Mouse (Mus musculus): ENCODE results near the gene Nrap. TPM values are rescaled to one million over a fixed set of nuclear protein-coding genes. Genes with fewer than 3 reads are reported as not detected.

Gene Nrap
- polyA plus RNA-seq, 1 experiment = 25.5 TPM

GRCm38 (mm10) chr19:56433581-56433980, 43.7 kb upstream of the Nrap start:
- Histone ChIP-seq H3K79me2 (ENCODE audit: control insufficient read depth, insufficient read depth) (no peaks in the 10 kb centered on the region), H3K4me3 (no peak overlapping the region), H3K36me3 (ENCODE audit: control insufficient read depth, insufficient read depth) (no peaks in the 10 kb centered on the region), H3K27me3 (ENCODE audit: control insufficient read depth, insufficient read depth, insufficient read length) (no peaks in the 10 kb centered on the region), H3ac (ENCODE audit: control insufficient read depth, insufficient read length) (no peak overlapping the region), H3K4me2 (ENCODE audit: low read depth) (no peak overlapping the region)
- no peak for TF ChIP-seq MAX (IDR thresholded peaks at IDR 0.05; ENCODE audit: low read depth)

DNA sequence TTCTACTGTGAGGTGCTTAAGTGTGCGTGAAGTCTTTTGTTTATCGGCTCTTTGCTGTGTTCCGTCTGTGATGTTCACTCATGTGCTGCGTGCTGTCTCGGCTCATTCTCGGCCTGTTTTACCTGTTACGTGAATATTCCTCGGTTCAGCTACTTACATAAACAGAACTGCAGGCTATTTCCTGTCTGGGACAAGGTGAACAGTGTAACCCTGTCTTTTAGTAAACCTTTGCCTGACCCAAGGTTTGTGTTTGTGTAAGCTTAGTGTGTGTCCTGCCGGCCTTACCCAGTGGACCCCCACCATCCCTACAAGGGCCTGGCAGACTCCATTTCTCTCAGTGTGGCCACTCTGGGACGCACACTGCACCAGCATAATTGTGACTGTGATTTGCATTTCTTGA, 42.9 kb upstream of the Nrap start:
- no peaks in the 10 kb centered on the region for H3K27me3 ChIP-seq (ENCODE audit: control insufficient read depth, insufficient read depth, insufficient read length)
- H3K4me3 ChIP-seq = no peak overlapping the region
- H3ac ChIP-seq (ENCODE audit: control insufficient read depth, insufficient read length) = no peak overlapping the region
- H3K4me2 ChIP-seq (ENCODE audit: low read depth) = no peak overlapping the region
- H3K79me2 ChIP-seq (ENCODE audit: control insufficient read depth, insufficient read depth) = no peaks in the 10 kb centered on the region
- TF ChIP-seq TCF12 (IDR thresholded peaks at IDR 0.05; ENCODE audit: insufficient read depth, poor library complexity, severe bottlenecking) = no peak
- TF ChIP-seq MAX (IDR thresholded peaks at IDR 0.05; ENCODE audit: low read depth) = no peak
- TF ChIP-seq CEBPB (IDR thresholded peaks at IDR 0.05; ENCODE audit: insufficient read depth, poor library complexity, severe bottlenecking) = no peak
- no peak for TF ChIP-seq SRF (IDR thresholded peaks at IDR 0.05; ENCODE audit: control insufficient read depth, insufficient read length, low read depth)
- no peak for TF ChIP-seq E2F4 (IDR thresholded peaks at IDR 0.05; ENCODE audit: insufficient read depth)
- TF ChIP-seq USF1 (IDR thresholded peaks at IDR 0.05; ENCODE audit: low read depth) = no peak
- TF ChIP-seq TCF3 (IDR thresholded peaks at IDR 0.05; ENCODE audit: insufficient read length, low read depth) = no peak
- no peak for TF ChIP-seq MYOD1 (IDR thresholded peaks at IDR 0.05; ENCODE audit: control insufficient read depth in 1 of 3, insufficient read length in 2 of 3, low read depth in 2 of 3)
- TF ChIP-seq MYOG (IDR thresholded peaks at IDR 0.05; ENCODE audit: control insufficient read depth in 1 of 3, insufficient read depth in 1 of 3, insufficient read length in 2 of 3, low read depth in 2 of 3) = no peak
- no peak for TF ChIP-seq POLR2A (IDR thresholded peaks at IDR 0.05; ENCODE audit: insufficient read length, low read depth)
- no peak for TF ChIP-seq REST (IDR thresholded peaks at IDR 0.05; ENCODE audit: insufficient read depth, insufficient read length)
- TF ChIP-seq POLR2AphosphoS2 (IDR thresholded peaks at IDR 0.05; ENCODE audit: insufficient read length, low read depth) = no peak
- no peaks in the 10 kb centered on the region for H3K36me3 ChIP-seq (ENCODE audit: control insufficient read depth, insufficient read depth)

- Histone ChIP-seq H3K36me3 (ENCODE audit: control insufficient read depth, insufficient read depth) (no peaks in the 10 kb centered on the region), H3K79me2 (ENCODE audit: control insufficient read depth, insufficient read depth) (no peaks in the 10 kb centered on the region), H3K4me2 (ENCODE audit: low read depth) (no peak overlapping the region), H3ac (ENCODE audit: control insufficient read depth, insufficient read length) (no peak overlapping the region), H3K27me3 (ENCODE audit: control insufficient read depth, insufficient read depth, insufficient read length) (no peaks in the 10 kb centered on the region), H3K4me3 (no peak overlapping the region)
- no peak for TF ChIP-seq MAX (IDR thresholded peaks at IDR 0.05; ENCODE audit: low read depth)
- TF ChIP-seq REST (IDR thresholded peaks at IDR 0.05; ENCODE audit: insufficient read depth, insufficient read length) = no peak
- no peak for TF ChIP-seq TCF3 (IDR thresholded peaks at IDR 0.05; ENCODE audit: insufficient read length, low read depth)
- TF ChIP-seq TCF12 (IDR thresholded peaks at IDR 0.05; ENCODE audit: insufficient read depth, poor library complexity, severe bottlenecking) = no peak
- TF ChIP-seq E2F4 (IDR thresholded peaks at IDR 0.05; ENCODE audit: insufficient read depth) = no peak
- TF ChIP-seq CEBPB (IDR thresholded peaks at IDR 0.05; ENCODE audit: insufficient read depth, poor library complexity, severe bottlenecking) = no peak
- TF ChIP-seq MYOD1 (IDR thresholded peaks at IDR 0.05; ENCODE audit: control insufficient read depth in 1 of 3, insufficient read length in 2 of 3, low read depth in 2 of 3) = no peak
Observed at GRCm38 (mm10) chr19:56430369-56430768, 40.5 kb upstream of the Nrap start.

- no peak for TF ChIP-seq CEBPB (IDR thresholded peaks at IDR 0.05; ENCODE audit: insufficient read depth, poor library complexity, severe bottlenecking)
- TF ChIP-seq POLR2AphosphoS2 (IDR thresholded peaks at IDR 0.05; ENCODE audit: insufficient read length, low read depth) = no peak
- TF ChIP-seq E2F4 (IDR thresholded peaks at IDR 0.05; ENCODE audit: insufficient read depth) = no peak
- TF ChIP-seq REST (IDR thresholded peaks at IDR 0.05; ENCODE audit: insufficient read depth, insufficient read length) = no peak
- TF ChIP-seq TCF3 (IDR thresholded peaks at IDR 0.05; ENCODE audit: insufficient read length, low read depth) = no peak
- no peak for TF ChIP-seq TCF12 (IDR thresholded peaks at IDR 0.05; ENCODE audit: insufficient read depth, poor library complexity, severe bottlenecking)
- no peak for TF ChIP-seq POLR2A (IDR thresholded peaks at IDR 0.05; ENCODE audit: insufficient read length, low read depth)
- TF ChIP-seq MYOG (IDR thresholded peaks at IDR 0.05; ENCODE audit: control insufficient read depth in 1 of 3, insufficient read depth in 1 of 3, insufficient read length in 2 of 3, low read depth in 2 of 3) = no peak
- TF ChIP-seq USF1 (IDR thresholded peaks at IDR 0.05; ENCODE audit: low read depth) = no peak
- TF ChIP-seq MAX (IDR thresholded peaks at IDR 0.05; ENCODE audit: low read depth) = no peak
- TF ChIP-seq SRF (IDR thresholded peaks at IDR 0.05; ENCODE audit: control insufficient read depth, insufficient read length, low read depth) = no peak
- no peak for TF ChIP-seq MYOD1 (IDR thresholded peaks at IDR 0.05; ENCODE audit: control insufficient read depth in 1 of 3, insufficient read length in 2 of 3, low read depth in 2 of 3)
- no peak overlapping the region for H3ac ChIP-seq (ENCODE audit: control insufficient read depth, insufficient read length)
- no peaks in the 10 kb centered on the region for H3K79me2 ChIP-seq (ENCODE audit: control insufficient read depth, insufficient read depth)
- H3K4me2 ChIP-seq (ENCODE audit: low read depth) = no peak overlapping the region
- no peaks in the 10 kb centered on the region for H3K36me3 ChIP-seq (ENCODE audit: control insufficient read depth, insufficient read depth)
- H3K4me3 ChIP-seq = no peak overlapping the region
- no peaks in the 10 kb centered on the region for H3K27me3 ChIP-seq (ENCODE audit: control insufficient read depth, insufficient read depth, insufficient read length)
Observed at GRCm38 (mm10) chr19:56425492-56425891, 35.7 kb upstream of the Nrap start.

DNA sequence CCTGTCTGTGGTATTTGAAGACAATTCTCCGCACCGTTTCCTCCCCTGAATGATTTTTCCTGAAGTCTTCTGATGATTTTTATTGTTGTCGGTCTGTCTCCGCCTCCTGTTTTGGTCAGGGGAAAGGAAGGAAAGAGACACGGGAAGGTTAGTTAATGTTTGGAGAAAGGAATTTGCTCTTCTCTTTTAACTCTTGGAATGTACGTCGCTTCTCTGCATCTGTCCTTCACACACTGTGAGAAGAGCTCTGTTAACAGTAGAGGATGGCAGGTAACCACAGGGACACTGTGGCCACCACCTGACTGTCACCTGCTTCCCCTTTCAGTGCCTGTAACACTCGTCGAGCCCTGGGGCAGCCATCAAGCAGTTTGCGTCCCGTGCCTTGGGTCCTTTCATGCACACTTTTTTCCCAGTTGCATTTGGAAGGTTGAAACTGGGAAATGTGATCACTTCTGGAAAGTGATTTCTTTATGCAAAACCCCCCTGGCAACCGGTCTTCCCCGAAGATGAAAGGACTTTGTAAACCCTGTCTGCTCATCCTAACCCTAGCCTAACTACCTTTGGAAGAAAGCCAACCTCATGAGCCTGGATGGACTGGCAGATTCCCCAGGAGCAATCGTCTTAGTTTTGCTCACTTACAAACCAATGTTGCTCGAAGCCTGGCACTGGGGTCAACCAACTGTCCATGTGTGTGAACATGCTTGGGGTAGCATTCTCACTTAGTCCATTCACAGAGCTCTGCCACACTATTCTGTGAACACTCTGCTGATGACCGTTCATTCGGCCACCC, 35.0 kb upstream of the Nrap start:
- no peaks in the 10 kb centered on the region for H3K36me3 ChIP-seq (ENCODE audit: control insufficient read depth, insufficient read depth)
- H3K27me3 ChIP-seq (ENCODE audit: control insufficient read depth, insufficient read depth, insufficient read length) = no peaks in the 10 kb centered on the region
- no peak overlapping the region for H3K4me3 ChIP-seq
- TF ChIP-seq POLR2AphosphoS2 (IDR thresholded peaks at IDR 0.05; ENCODE audit: insufficient read length, low read depth) = no peak
- TF ChIP-seq REST (IDR thresholded peaks at IDR 0.05; ENCODE audit: insufficient read depth, insufficient read length) = no peak
- TF ChIP-seq USF1 (IDR thresholded peaks at IDR 0.05; ENCODE audit: low read depth) = no peak
- no peak for TF ChIP-seq TCF3 (IDR thresholded peaks at IDR 0.05; ENCODE audit: insufficient read length, low read depth)
- TF ChIP-seq SRF (IDR thresholded peaks at IDR 0.05; ENCODE audit: control insufficient read depth, insufficient read length, low read depth) = no peak
- no peak for TF ChIP-seq MYOD1 (IDR thresholded peaks at IDR 0.05; ENCODE audit: control insufficient read depth in 1 of 3, insufficient read length in 2 of 3, low read depth in 2 of 3)
- no peak for TF ChIP-seq E2F4 (IDR thresholded peaks at IDR 0.05; ENCODE audit: insufficient read depth)
- TF ChIP-seq CEBPB (IDR thresholded peaks at IDR 0.05; ENCODE audit: insufficient read depth, poor library complexity, severe bottlenecking) = no peak
- TF ChIP-seq POLR2A (IDR thresholded peaks at IDR 0.05; ENCODE audit: insufficient read length, low read depth) = no peak
- TF ChIP-seq TCF12 (IDR thresholded peaks at IDR 0.05; ENCODE audit: insufficient read depth, poor library complexity, severe bottlenecking) = no peak
- no peak for TF ChIP-seq MAX (IDR thresholded peaks at IDR 0.05; ENCODE audit: low read depth)
- no peak for TF ChIP-seq MYOG (IDR thresholded peaks at IDR 0.05; ENCODE audit: control insufficient read depth in 1 of 3, insufficient read depth in 1 of 3, insufficient read length in 2 of 3, low read depth in 2 of 3)
- H3ac ChIP-seq (ENCODE audit: control insufficient read depth, insufficient read length) = no peak overlapping the region
- no peak overlapping the region for H3K4me2 ChIP-seq (ENCODE audit: low read depth)
- H3K79me2 ChIP-seq (ENCODE audit: control insufficient read depth, insufficient read depth) = no peaks in the 10 kb centered on the region
